Mouse (Mus musculus) forebrain, embryonic 10.5 days (tissue): Measurements from ENCODE around the gene Nr4a1. TPM values are rescaled to one million over a fixed set of nuclear protein-coding genes. Genes with fewer than 3 reads are reported as not detected.

ENCODE experiments used
- polyA plus RNA-seq: library from polyadenylated mRNA; unstranded; fragments of >200 nt; fragmentation: Nextera tagmentation; extraction: Ambion mirVana; gene quantifications from 2 replicates; pipeline ENCODE4 v1.2.1, GENCODE M21; 2016

Nr4a1 gene
- polyA plus RNA-seq, 1 experiment from 2014 or later: 5.2 TPM

Other genes starting within 250 kb of the Nr4a1 start
- not detected in 2 replicates for gene Gm47841, start 206.9 kb upstream of the Nr4a1 start, polyA plus RNA-seq
- gene Fignl2, start 175.7 kb upstream of the Nr4a1 start, polyA plus RNA-seq: 0.80 and 0.82 TPM in 2 replicates
- not detected in 2 replicates for gene Ankrd33, start 138.5 kb upstream of the Nr4a1 start, polyA plus RNA-seq
- gene Acvrl1, start 125.7 kb upstream of the Nr4a1 start, polyA plus RNA-seq: 8.0 and 8.1 TPM in 2 replicates
- 5.8 TPM in 2 replicates for gene Acvr1b, start 80.2 kb upstream of the Nr4a1 start, polyA plus RNA-seq
- 2.6 and 4.1 TPM in 2 replicates for gene Grasp, start 30.1 kb upstream of the Nr4a1 start, polyA plus RNA-seq
- gene Atg101, start 30.0 kb downstream of the Nr4a1 start, polyA plus RNA-seq: 77.2 and 77.8 TPM in 2 replicates
- 0.07 and 0.27 TPM in 2 replicates for gene 6030408B16Rik, start 38.9 kb downstream of the Nr4a1 start, polyA plus RNA-seq
- 0.07 TPM in 1 of 2 replicates, not detected in the other for gene Krt80, start 115.9 kb downstream of the Nr4a1 start, polyA plus RNA-seq
- 12.2 and 12.4 TPM in 2 replicates for gene Krt7, start 156.8 kb downstream of the Nr4a1 start, polyA plus RNA-seq
- gene Krt87, start 184.5 kb downstream of the Nr4a1 start, polyA plus RNA-seq: 0.10 TPM in 1 of 2 replicates, not detected in the other
- gene Krt88, start 193.5 kb downstream of the Nr4a1 start, polyA plus RNA-seq: not detected in 2 replicates
- not detected in 2 replicates for gene Krt81, start 209.5 kb downstream of the Nr4a1 start, polyA plus RNA-seq
- gene Krt86, start 219.2 kb downstream of the Nr4a1 start, polyA plus RNA-seq: 0.07 TPM in 1 of 2 replicates, not detected in the other
- not detected in 2 replicates for gene Krt83, start 237.2 kb downstream of the Nr4a1 start, polyA plus RNA-seq